Mouse (Mus musculus) left cerebral cortex, postnatal 4 days (tissue): ENCODE measurements at regions not wholly inside any gene's neighbourhood (a gene's known extent, or its start where the extent isn't known, plus 50 kb on each side); places are given as distances from the start of the nearest gene placed in this dataset.

Experiments used
- DNase-seq: peaks from one replicate; pipeline ENCODE4 v3.0.0-alpha.2; 2022
- intact Hi-C: fragments of 180-260 bp; cut with DNase I; formaldehyde crosslinking; loops from one replicate; pipeline ENCODE4 v1.15.1; 2025

- intact Hi-C loops: no loop called here
- no peak for DNase-seq
Observed at GRCm38 (mm10) chr4:12286391-12286790, 114.6 kb upstream of the Fam92a start.

- intact Hi-C loops: no loop called here
- DNase-seq: no peak
Observed at GRCm38 (mm10) chr4:12285983-12286382, 114.2 kb upstream of the Fam92a start.

GRCm38 (mm10) chr4:12277949-12278348 is 106.1 kb upstream of the Fam92a start:
- no peak for DNase-seq
- intact Hi-C loops: no loop called here

- intact Hi-C loops: no loop called here
- no peak for DNase-seq
Observed at GRCm38 (mm10) chr4:12273369-12273768, 101.6 kb upstream of the Fam92a start.

- DNase-seq: no peak
- intact Hi-C loops: no loop called here
Observed at GRCm38 (mm10) chr4:12272914-12273313, 101.1 kb upstream of the Fam92a start.

- no peak for DNase-seq
- intact Hi-C loops: no loop called here
Observed at GRCm38 (mm10) chr4:12272378-12272777, 100.6 kb upstream of the Fam92a start.

GRCm38 (mm10) chr4:12263746-12264145 is 91.9 kb upstream of the Fam92a start:
- no peak for DNase-seq
- intact Hi-C loops: no loop called here

- intact Hi-C loops: no loop called here
- peak; percentile 18 for DNase-seq
Observed at GRCm38 (mm10) chr4:12263197-12263596, 91.4 kb upstream of the Fam92a start.

- no peak for DNase-seq
- intact Hi-C loops: no loop called here
Observed at GRCm38 (mm10) chr4:12247994-12248393, 76.2 kb upstream of the Fam92a start.

- no peak for DNase-seq
- intact Hi-C loops: no loop called here
Observed at GRCm38 (mm10) chr4:12246595-12246994, 74.8 kb upstream of the Fam92a start.

GRCm38 (mm10) chr4:12240941-12241571 is 69.2 kb upstream of the Fam92a start:
- intact Hi-C loops: loop anchor here (5.0 kb wide), 2 partner anchors 296 to 1536 kb away; no protein-coding TSS in a partner anchor
- peak; percentile 65 for DNase-seq

- DNase-seq: peak; percentile 24
- intact Hi-C loops: no loop called here
Observed at GRCm38 (mm10) chr4:12230731-12231130, 58.9 kb upstream of the Fam92a start.
